Mouse (Mus musculus) MEL-GATA-1-ER (cell line): ENCODE data around the gene Capza1.

Source experiments
- DNase-seq: peaks from one replicate; pipeline ENCODE4 v3.0.0-alpha.2; 2012; ENCODE audit warnings: low read depth; ENCODE audit errors: extremely low read depth

Capza1 gene

DNA sequence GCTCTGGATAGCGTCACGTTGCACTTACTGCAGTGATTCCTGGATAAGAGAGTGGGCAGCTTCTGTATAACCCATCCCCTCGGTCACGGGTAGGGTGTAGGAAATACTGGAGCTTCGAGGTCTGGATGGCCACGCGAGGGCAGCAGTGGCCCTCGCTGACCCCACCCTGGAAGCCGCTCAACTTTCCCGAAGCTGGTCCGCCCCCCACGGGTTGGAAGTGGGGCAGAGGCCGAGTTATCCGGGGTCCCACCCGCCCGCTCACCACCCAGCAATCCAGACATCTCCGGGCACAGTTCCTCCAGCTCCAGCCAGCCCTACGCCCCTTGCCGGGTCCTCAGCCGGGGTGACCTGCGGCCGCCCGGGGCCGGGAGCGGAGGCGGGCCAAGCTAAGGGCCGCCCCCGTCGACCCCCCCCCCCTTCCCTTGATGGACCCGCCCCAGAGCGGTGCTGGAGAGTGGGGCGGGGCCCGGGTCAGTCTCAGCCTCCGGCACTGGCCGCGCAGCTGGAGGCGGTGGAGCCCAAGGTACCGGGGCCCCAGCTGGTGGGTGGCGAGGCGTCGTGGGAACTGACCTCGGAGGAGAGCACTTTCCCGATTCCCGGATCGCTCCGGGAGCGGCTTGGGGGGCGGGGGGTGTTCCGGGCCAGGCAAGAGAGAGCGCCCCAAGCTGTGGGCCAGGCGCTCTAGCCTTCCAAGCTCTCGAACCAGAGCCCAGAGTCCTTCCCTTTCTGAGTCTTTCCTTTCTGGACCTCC, 75.6 kb downstream of the Capza1 start:
- no peak for DNase-seq

- no peak for DNase-seq
These were observed 76.2 kb downstream of the Capza1 start, which contains the start of gene Rhoc for GRCm38 (mm10) chr3:104788075-104788474. Gene Rhoc, plus strand, starts transcription at chr3:104788375.

DNA sequence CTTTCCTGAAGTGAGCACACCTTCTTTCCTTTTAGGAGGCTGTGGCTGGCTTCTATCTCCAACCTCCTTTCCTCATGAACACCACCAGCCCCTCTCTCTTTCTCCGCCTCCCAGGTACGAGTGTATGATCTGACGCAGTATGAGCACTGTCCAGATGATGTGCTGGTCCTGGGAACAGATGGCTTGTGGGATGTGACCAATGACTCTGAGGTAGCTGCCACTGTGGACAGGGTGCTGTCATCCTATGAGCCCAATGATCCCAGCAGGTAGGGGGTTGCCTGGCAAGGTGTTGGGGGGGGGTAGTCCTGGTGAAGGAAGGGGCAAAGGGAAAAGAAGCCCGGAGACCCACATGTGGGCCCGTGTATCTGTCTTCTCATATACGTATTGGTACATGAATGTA, 79.0 kb downstream of the Capza1 start:
- DNase-seq = no peak

DNA sequence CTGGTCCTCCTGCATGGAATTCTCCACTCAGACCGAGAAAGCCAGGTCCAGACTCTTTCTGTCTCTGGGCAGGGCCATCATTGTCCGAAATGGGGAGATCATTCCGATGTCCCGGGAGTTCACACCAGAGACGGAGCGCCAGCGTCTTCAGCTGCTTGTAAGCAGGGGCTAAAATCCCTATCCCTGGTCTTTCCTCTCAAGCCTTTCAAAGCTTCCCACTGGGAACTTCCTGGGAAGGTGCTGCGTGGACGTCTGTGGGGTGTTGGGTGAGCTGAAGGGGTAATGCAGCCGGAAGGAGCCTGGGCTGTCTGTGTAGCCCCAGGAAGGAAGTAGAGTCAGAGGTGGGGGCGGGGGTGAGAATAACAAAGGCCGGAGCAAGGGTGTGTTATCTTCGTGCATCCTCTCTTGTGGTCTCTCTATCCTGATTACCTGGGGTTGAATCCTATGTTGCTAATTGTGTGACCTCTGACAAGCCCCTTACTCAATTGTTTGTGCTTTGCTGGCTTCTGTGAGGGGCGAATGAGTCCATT, 80.3 kb downstream of the Capza1 start:
- DNase-seq = no peak

DNA sequence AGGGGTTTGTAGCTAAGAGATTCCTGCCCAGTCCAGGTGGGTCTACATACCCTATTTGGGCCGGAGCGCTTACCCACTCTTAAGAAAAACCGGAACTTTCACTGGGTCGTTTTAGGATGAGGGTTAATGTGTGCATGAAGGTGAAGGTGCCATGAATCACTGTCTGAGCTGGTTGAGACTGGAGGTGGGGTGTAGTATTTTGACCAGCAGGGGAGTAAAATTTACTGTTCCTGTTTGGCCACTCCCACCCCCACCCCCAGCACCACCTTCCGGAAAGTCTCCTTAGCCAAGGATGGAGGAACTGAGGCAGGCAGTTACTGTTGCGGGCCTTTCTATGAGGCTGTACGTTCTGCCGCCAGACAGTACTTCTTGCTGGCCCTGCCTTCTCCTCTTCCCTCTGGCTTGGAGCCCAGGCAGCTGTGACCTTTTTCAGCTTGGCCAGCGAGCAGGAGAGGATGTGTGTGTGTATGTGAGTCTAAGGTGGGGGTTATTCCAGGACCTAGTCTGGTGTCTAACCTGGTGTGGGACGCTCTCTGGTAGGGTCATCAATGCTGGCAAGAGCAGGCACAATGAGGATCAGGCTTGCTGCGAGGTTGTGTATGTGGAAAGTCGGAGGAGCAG, 82.1 kb downstream of the Capza1 start:
- DNase-seq = no peak

DNA sequence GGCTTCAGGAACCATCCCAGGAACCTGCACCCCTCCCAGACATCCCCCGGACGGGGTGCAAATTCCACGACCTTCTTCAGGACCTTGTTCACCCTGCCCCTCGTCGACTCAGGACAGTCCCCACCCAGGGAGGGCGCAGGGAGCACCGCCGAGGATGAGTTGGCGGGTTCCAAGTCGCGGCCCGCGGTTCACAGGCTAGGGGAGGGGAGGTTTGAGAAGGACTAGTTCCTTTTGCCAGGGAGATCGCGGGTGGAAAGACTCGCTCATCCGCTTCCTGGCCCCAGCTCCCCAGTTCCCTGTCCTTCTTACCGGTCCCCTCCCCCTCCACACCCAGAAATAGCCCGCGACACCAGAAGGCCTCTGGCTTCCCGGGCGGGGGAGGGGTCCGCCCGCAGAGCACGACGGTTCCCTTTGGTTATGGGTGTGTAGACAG, 82.8 kb downstream of the Capza1 start, which contains the start of gene Fam19a3:
TSS of gene Fam19a3 (minus strand) at position 370 of the 433 bp plus-strand sequence.
- no peak for DNase-seq

DNA sequence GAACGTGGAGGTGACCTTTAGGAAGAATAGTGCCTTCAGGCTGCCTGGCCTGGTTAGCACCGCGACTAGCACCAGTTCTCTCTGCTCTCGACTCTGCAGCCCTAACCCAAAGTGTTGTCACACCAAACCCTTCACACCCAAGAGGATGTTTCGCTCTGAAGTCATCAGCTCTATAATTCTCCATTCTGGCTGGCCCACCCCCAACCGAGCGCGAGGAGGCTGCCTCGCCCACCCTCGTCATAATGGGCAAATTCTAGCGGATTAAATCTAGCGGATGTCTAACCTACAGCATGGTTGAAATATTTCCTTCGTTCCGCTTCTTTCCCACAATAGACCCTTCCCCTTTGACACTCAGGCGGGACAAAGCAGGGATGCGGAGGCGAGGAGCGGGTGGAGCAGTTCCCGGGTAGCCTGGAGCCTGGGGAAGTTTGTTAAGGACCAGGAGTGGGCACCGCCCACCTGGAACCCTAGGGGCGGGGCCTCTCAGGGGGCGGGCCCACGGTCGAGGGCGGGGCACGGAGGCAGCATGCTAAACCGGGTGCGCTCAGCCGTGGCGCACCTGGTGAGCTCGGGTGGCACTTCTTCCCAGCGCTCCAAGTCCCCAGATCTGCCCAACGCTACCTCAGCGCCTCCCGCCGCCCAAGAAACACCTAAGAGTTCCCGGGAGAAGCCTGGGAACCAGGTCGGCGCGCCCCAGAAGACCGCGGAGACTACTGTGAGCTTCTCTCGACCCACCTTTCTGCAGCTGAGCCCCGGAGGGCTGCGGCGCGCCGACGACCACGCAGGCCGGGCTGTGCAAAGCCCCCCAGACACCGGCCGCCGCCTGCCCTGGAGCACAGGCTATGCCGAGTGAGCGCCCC, 83.5 kb downstream of the Capza1 start, which contains the start of gene Ppm1j:
TSS of gene Ppm1j (plus strand) at position 496 of the 860 bp plus-strand sequence.
- DNase-seq = peak; percentile 50

DNA sequence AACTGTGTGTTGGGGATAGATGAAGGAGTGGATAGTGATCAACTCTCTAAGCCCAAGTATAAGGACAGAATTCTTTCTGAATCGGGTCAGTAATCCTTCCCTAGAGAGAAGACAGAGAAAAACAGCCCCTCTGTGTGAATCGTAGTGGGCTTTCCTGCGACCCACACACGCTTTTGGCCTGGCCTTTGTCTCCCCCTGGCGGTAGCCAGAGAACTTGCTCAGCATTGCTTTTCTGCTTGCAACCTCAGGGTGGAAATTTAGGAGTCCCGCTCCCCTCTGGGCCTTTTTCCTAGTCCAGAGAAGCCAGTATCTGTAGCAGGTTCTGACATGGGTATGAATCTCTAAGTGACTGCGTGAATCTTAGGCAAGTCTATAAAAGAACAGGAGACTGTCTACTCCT, 84.4 kb downstream of the Capza1 start:
- peak; percentile 75 for DNase-seq

DNA sequence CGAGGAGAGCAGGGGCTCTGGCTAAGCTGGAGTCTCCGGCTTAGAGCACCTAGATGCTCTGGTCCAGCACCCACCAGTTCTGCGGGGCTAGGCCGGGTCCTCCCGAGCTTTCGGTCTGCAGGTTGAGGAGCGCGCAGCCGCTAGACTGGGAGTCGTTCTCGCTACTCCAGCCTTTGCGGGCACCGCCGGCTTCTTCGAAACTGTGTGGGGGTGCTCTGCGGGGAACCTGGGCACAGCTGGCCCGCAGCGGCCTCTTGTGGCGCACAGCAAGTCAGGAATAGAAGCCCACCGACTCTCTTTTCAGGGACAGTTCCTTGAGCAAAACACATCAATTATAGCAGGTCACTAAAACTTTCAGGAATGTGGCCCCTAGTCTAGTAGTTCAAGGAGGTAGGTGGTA, 87.0 kb downstream of the Capza1 start:
- DNase-seq = no peak

DNA sequence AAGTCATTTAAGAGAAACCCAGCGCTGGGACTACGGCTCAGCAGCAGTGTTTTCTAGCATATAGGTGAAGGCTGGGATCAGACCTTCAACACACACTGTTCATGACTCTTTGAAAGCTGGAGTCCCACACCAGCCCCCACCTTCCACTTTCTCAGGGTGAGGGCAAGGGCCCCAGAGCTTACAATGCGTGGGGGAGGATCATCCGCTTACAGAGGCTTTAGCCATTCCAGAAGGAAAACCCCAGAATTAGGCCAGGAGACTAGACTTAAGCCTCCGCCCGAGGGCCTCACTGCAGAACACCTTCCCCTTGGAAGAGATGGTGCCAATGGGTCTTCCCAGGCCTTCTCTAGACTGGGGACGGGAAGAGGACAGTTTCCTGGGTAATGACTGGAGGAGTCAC, 91.0 kb downstream of the Capza1 start:
- DNase-seq = no peak
